8 mouse cellular contexts compared by ENCODE assay signal in the genomic region with DNA sequence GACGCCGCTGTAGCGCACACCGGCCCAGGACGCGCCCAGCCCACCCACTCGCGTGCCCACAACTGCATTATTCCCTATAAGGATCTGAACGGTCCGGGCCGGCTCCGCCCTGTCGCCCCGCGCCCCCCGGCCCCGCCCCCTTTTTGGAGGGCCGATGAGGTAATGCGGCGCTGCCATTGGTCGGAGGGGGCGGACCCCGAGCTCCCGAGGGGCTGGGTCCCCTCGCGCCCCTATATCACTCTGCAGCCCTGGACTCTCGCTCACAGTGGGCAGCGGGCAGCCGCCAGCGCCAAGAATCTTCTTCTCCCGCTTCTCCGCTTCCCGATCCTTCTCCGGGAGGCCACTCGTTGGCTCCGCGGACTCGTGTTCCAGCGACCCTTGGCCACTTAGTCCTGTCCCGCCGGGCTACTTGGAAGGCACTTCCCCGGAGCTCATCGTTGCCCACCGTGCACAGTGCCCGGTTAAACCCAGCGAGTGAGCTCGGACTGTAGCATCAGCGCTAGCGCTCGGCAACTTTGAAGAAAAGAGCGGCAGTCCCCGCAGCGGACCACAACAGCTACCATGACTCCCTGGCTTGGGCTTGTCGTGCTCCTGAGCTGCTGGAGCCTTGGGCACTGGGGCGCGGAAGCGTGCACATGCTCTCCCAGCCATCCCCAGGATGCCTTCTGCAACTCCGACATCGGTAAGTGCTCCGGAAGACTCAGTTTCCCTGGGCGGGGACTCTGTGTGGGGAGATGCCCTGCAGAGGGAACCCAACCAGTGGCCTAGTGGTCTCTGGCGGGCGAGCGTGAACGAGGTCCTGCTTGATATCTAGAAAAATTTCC. TPM values are rescaled to one million over a fixed set of nuclear protein-coding genes. Genes with fewer than 3 reads are reported as not detected.
A peak's percentile ranks its signal among the peaks of the same experiment; 100 is the strongest.
DNase-seq lines count a peak whose midpoint lies in the region; ATAC-seq and TF ChIP-seq lines count a peak whose summit lies in the region.

A gene (plus strand): TSS at position 80 of the 824 bp plus-strand sequence.

- TF ChIP-seq EP300 in liver, postnatal 0 days (IDR thresholded peaks at IDR 0.05; ENCODE audit: low read depth), result no peak

- H3K27ac ChIP-seq in liver, postnatal 0 days (ENCODE audit: low read depth), result peak within 1 kb of the TSS; percentile 11; the same call in 1 of the 2 replicates

- H3K27me3 ChIP-seq in liver, postnatal 0 days (ENCODE audit: insufficient read depth, low read length), result peaks cover 24% of the 10 kb centered on the region

- H3K9ac ChIP-seq in liver, postnatal 0 days (replicated peaks), result peak within 1 kb of the TSS; percentile 60

- DNase-seq in ES-CJ7 (ENCODE audit: low read depth, low spot score), result peak; percentile 29
- peak; percentile 91 to 94 for DNase-seq in adrenal gland, postnatal 36 days
- DNase-seq in heart, postnatal 25 days (ENCODE audit: low spot score), result peak; percentile 86
- no peak for DNase-seq in large intestine, adult 2 months (ENCODE audit: low read depth, low spot score)
- DNase-seq in liver, postnatal 0 days, result peak; percentile 55
- DNase-seq in ovary, adult 18-20 months (ENCODE audit: low spot score), result peak; percentile 79
- DNase-seq in c-Kit-positive CD71-positive TER-119-positive erythroid progenitor cells, embryonic 14.5 days (ENCODE audit: low spot score), result no peak

- H3K9me3 ChIP-seq in liver, postnatal 0 days (ENCODE audit: low read length), result no peaks in the 10 kb centered on the region

- no peaks in the 10 kb centered on the region for H3K36me3 ChIP-seq in liver, postnatal 0 days (replicated peaks; ENCODE audit: insufficient read depth, low read length)

- intact Hi-C loops in heart, postnatal 25 days (cut with DNase I), result loop anchor here (2.0 kb wide), 1 partner anchor 152 kb away; no protein-coding TSS in a partner anchor

- H3K4me3 ChIP-seq in liver, postnatal 0 days (ENCODE audit: low read depth, low read length), result peak within 1 kb of the TSS; percentile 53

- under 1% methylated on average over 65 of the region's 65 CpGs for WGBS in large intestine, adult 2 months
- WGBS in liver, postnatal 0 days (ENCODE audit: insufficient replicate concordance), result 1% methylated on average over 63 of the region's 65 CpGs

- H3K4me2 ChIP-seq in liver, postnatal 0 days (ENCODE audit: low read depth, low read length), result peak within 1 kb of the TSS; percentile 78

- no peak for TF ChIP-seq CTCF in liver, postnatal 0 days (IDR thresholded peaks at IDR 0.05; ENCODE audit: low read depth)

- peaks cover 16% of the 10 kb centered on the region for H3K4me1 ChIP-seq in liver, postnatal 0 days (ENCODE audit: insufficient read depth)

- 0 out of 2 replicates have a peak, but pooled peaks have one; percentile 17 for ATAC-seq in frontal cortex, adult (ENCODE audit: low TSS enrichment)
- ATAC-seq in liver, postnatal 0 days, result peak; percentile 44

RNA-seq across cellular contexts. Expression of the gene that starts here (rescaled TPM):
- 100 to 1,000 TPM; 434 to 635 TPM for total RNA-seq in adrenal gland, postnatal 36 days (2021)
- total RNA-seq in heart, postnatal 25 days (2021), result 100 to 1,000 TPM; 135 to 205 TPM
- polyA plus RNA-seq in large intestine, adult 2 months (2012; rRNA removed), result 12.5 and 17.2 TPM in 2 replicates
- polyA plus RNA-seq in liver, postnatal 0 days (2015; fragmentation: Nextera tagmentation; extraction: Ambion mirVana), result 6.4 and 7.9 TPM in 2 replicates

Comparison
In these comparisons a context has a peak if more than half of its experiments do, and no peak if none do; other contexts are left out.
1. DNase-seq: peak in ES-CJ7 (single experiment), adrenal gland, postnatal 36 days (2 of 2), heart, postnatal 25 days (single experiment), liver, postnatal 0 days (single experiment) and ovary, adult 18-20 months (single experiment); none in large intestine, adult 2 months (single experiment) and c-Kit-positive CD71-positive TER-119-positive erythroid progenitor cells, embryonic 14.5 days (single experiment).